Comparison of ENCODE assay signal across 8 mouse cellular contexts in the genomic region with DNA sequence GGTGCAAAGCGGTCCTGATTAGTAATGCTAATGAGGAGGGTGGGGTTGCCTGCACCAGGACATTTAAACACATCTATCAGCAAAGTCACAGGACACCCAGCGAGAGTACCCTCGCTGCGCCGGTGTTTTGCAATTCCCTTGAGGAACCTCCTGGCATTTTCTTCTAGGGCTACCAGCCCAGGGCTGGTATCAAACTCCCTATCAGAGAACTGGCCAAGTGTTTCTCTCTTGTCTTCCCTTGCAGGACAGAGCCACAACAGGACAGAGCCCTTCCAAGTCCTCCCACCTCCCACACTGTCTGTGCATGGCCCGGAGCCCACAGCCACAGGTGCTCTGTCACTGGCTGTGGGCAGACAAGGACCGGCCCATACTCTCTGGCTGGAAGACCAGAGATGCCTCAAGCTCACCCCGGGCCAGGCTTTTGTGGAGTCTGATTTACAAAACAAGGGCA. TPM values are rescaled to one million over a fixed set of nuclear protein-coding genes. Genes with fewer than 3 reads are reported as not detected.
A peak's percentile ranks its signal among the peaks of the same experiment; 100 is the strongest.
DNase-seq lines count a peak whose midpoint lies in the region; ATAC-seq lines count a peak whose summit lies in the region.

No protein-coding gene starts in this region.

- H3K36me3 ChIP-seq in embryonic facial prominence, embryonic 12.5 days, result no peaks in the 10 kb centered on the region
- no peaks in the 10 kb centered on the region for H3K36me3 ChIP-seq in midbrain, embryonic 12.5 days

- H3K4me3 ChIP-seq in embryonic facial prominence, embryonic 12.5 days, result peak overlapping the region; percentile 63
- H3K4me3 ChIP-seq in midbrain, embryonic 12.5 days, result peak overlapping the region; percentile 59

- H3K4me1 ChIP-seq in embryonic facial prominence, embryonic 12.5 days, result peaks cover 31% of the 10 kb centered on the region
- peaks cover 31% of the 10 kb centered on the region for H3K4me1 ChIP-seq in midbrain, embryonic 12.5 days

- H3K9ac ChIP-seq in embryonic facial prominence, embryonic 12.5 days, result peak overlapping the region; percentile 71; the same call in 1 of the 2 replicates
- peak overlapping the region; percentile 67 for H3K9ac ChIP-seq in midbrain, embryonic 12.5 days (replicated peaks)

- peak; percentile 45 for ATAC-seq in embryonic facial prominence, embryonic 12.5 days (ENCODE audit: insufficient number of reproducible peaks, insufficient read depth, low FRiP score, low TSS enrichment)
- ATAC-seq in midbrain, embryonic 12.5 days (ENCODE audit: low FRiP score, low read depth), result 0 out of 2 replicates have a peak, but pooled peaks have one; percentile 27

- under 1% methylated on average over 8 of the region's 8 CpGs for WGBS in embryonic facial prominence, embryonic 12.5 days
- WGBS in midbrain, embryonic 12.5 days, result under 1% methylated on average over 8 of the region's 8 CpGs

- H3K4me2 ChIP-seq in embryonic facial prominence, embryonic 12.5 days (replicated peaks), result peak overlapping the region; percentile 92
- H3K4me2 ChIP-seq in midbrain, embryonic 12.5 days (replicated peaks), result peak overlapping the region; percentile 91

- peak; percentile 48 for DNase-seq in left cerebral cortex, postnatal 4 days
- DNase-seq in left cerebral cortex, postnatal 36 days (ENCODE audit: low spot score in 2 of 2), result no peak
- DNase-seq in induced T-regulatory cell, adult 2 months (ENCODE audit: low read depth), result peak; percentile 14
- DNase-seq in thymus, postnatal 10 days (ENCODE audit: low spot score in 2 of 2), result no peak
- no peak for DNase-seq in right cerebral cortex, adult 2 months (ENCODE audit: low spot score in 2 of 2)
- no peak for DNase-seq in adrenal gland, postnatal 4 days (ENCODE audit: low spot score in 2 of 2)

- no peak overlapping the region for H3K27ac ChIP-seq in embryonic facial prominence, embryonic 12.5 days
- no peak overlapping the region for H3K27ac ChIP-seq in midbrain, embryonic 12.5 days (replicated peaks)

- intact Hi-C loops in left cerebral cortex, postnatal 4 days (cut with DNase I), result no loop called here
- intact Hi-C loops in left cerebral cortex, postnatal 36 days (cut with DNase I), result no loop called here

- no peaks in the 10 kb centered on the region for H3K9me3 ChIP-seq in embryonic facial prominence, embryonic 12.5 days
- no peaks in the 10 kb centered on the region for H3K9me3 ChIP-seq in midbrain, embryonic 12.5 days

- H3K27me3 ChIP-seq in embryonic facial prominence, embryonic 12.5 days, result peaks cover 9% of the 10 kb centered on the region; the same call in 1 of the 2 replicates
- peaks cover 51% of the 10 kb centered on the region for H3K27me3 ChIP-seq in midbrain, embryonic 12.5 days

RNA-seq across cellular contexts. Expression of gene Pald1, which starts 1.0 kb away (rescaled TPM):
- total RNA-seq in left cerebral cortex, postnatal 4 days (2021), result 10 to 100 TPM; 22.8 to 25.8 TPM
- total RNA-seq in left cerebral cortex, postnatal 36 days (2021), result 1 to 10 TPM; 7.5 to 9.5 TPM
- polyA plus RNA-seq in embryonic facial prominence, embryonic 12.5 days (2016; fragmentation: Nextera tagmentation; extraction: Ambion mirVana), result 26.7 and 28.6 TPM in 2 replicates
- 24.7 and 25.3 TPM in 2 replicates for polyA plus RNA-seq in midbrain, embryonic 12.5 days (2016; fragmentation: Nextera tagmentation; extraction: Ambion mirVana)
- 10 to 100 TPM; 34.5 to 35.9 TPM for total RNA-seq in adrenal gland, postnatal 4 days (2021)

RNA-seq across cellular contexts. Expression of gene Nodal, which starts 35.5 kb away (rescaled TPM):
- under 1 TPM in 1 of 2 experiments, not detected in 1; 0.18 TPM for total RNA-seq in left cerebral cortex, postnatal 4 days (2021)
- under 1 TPM; 0.32 to 0.35 TPM for total RNA-seq in left cerebral cortex, postnatal 36 days (2021)
- polyA plus RNA-seq in embryonic facial prominence, embryonic 12.5 days (2016; fragmentation: Nextera tagmentation; extraction: Ambion mirVana), result 0.10 TPM in 1 of 2 replicates, not detected in the other
- not detected in 2 replicates for polyA plus RNA-seq in midbrain, embryonic 12.5 days (2016; fragmentation: Nextera tagmentation; extraction: Ambion mirVana)
- under 1 TPM in 1 of 2 experiments, not detected in 1; 0.14 TPM for total RNA-seq in adrenal gland, postnatal 4 days (2021)

Comparison
In these comparisons a context has a peak if more than half of its experiments do, and no peak if none do; other contexts are left out.
1. DNase-seq: peak in left cerebral cortex, postnatal 4 days (single experiment) and induced T-regulatory cell, adult 2 months (single experiment); none in left cerebral cortex, postnatal 36 days (0 of 2), thymus, postnatal 10 days (0 of 2), right cerebral cortex, adult 2 months (0 of 2) and adrenal gland, postnatal 4 days (0 of 2).